Mouse (Mus musculus) adipose tissue, adult 10 weeks (tissue): Measurements from ENCODE around the gene Olfr535. TPM values are rescaled to one million over a fixed set of nuclear protein-coding genes. Genes with fewer than 3 reads are reported as not detected.

Experiments used
- polyA plus RNA-seq: library from polyadenylated mRNA; stranded (reverse); fragments of 350-450 nt; fragmentation: Illumina TruSeq; extraction: RNeasy Lipid Tissue Mini Kit (QIAGEN cat#74804); gene quantifications from one replicate; pipeline ENCODE4 v1.2.3, GENCODE M21; 2014; ENCODE audit warnings: low read depth, low replicate concordance

Gene Olfr535
- polyA plus RNA-seq, result not detected

DNA sequence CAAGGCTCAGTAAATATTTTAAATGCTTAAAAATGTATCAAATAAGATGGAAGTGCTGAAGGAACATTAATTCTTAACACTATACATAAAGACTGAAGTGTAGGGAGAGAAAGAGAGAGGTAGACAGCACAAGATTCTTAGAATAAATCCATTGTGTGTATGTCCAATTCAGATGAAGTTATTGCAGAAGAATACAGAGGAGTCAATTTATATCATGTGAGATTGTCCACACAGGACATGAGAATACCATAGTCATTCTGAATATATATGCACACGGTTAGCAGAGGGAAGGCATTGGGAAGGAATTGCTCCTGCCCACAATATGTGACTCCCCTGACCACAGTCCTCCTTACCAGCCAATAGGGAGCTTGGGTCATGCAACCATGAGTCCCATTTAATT, at the start of gene Olfr535:
Gene Olfr535, plus strand, starts transcription at position 301 of the 400 bp plus-strand sequence.

DNA sequence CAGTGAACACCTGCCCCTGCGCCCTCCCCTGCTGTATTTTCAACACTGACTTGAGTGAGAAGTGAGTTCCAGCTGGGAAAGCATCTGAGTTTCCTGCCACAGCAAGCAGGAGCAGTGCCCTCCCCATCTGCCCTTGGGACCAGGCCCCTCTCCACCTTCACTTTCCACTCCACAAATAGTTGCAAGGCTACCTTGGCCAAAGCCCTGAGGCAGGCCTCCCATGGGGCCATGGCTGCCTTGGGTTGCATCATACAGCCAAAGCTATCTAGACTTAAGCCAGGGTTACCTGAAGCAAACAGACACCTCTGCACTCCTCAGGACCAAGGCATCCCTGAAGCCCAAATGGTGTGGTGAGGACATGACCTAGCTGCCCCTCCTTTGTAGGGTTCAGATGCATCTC, 20.9 kb upstream of the Olfr535 start, which contains the start of gene Olfr533:
Gene Olfr533, plus strand, starts transcription at position 301 of the 400 bp plus-strand sequence.

DNA sequence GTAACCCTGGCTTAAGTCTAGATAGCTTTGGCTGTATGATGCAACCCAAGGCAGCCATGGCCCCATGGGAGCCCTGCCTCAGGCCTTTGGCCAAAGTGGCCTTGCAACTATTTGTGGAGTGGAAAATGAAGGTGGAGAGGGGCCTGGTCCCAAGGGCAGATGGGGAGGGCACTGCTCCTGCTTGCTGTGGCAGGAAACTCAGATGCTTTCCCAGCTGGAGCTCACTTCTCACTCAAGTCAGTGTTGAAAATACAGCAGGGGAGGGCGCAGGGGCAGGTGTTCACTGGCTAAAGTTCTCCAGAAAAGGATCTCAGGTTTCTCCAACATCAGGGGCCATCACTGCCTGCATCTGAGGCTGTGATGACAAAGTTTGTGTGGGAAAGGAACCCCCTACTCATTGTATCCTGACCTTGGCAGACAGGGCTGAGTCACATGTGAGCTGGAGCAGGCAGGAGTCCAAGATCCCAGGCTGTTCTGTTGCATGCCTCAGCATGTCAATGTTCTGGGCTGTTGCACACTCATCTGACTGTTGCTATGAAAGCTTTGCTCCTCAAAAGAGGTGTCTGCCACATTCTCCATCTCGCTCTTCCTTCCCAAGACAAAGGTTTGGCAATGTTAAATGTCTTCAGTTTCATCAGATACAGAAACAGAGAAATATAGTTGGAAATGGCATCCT, 23.5 kb downstream of the Olfr535 start, which contains the start of gene Olfr536:
Gene Olfr536, minus strand, starts transcription at position 51 of the 676 bp plus-strand sequence.

Other genes starting within 250 kb of the Olfr535 start
- gene 5830411N06Rik, start 236.9 kb upstream of the Olfr535 start, polyA plus RNA-seq, result not detected
- not detected for gene Olfr525, start 163.4 kb upstream of the Olfr535 start, polyA plus RNA-seq
- gene Olfr527, start 150.2 kb upstream of the Olfr535 start, polyA plus RNA-seq, result not detected
- not detected for gene Olfr60, start 122.5 kb upstream of the Olfr535 start, polyA plus RNA-seq
- gene Olfr530, start 107.9 kb upstream of the Olfr535 start, polyA plus RNA-seq, result not detected
- not detected for gene Olfr531, start 81.3 kb upstream of the Olfr535 start, polyA plus RNA-seq
- gene Olfr532, start 62.6 kb upstream of the Olfr535 start, polyA plus RNA-seq, result not detected
- not detected for gene Olfr533, start 20.8 kb upstream of the Olfr535 start, polyA plus RNA-seq
- 0.07 TPM for gene Olfr536, start 23.2 kb downstream of the Olfr535 start, polyA plus RNA-seq
- not detected for gene Olfr538, start 83.7 kb downstream of the Olfr535 start, polyA plus RNA-seq
- not detected for gene Olfr46, start 117.1 kb downstream of the Olfr535 start, polyA plus RNA-seq
- not detected for gene Olfr61, start 144.8 kb downstream of the Olfr535 start, polyA plus RNA-seq
- gene Olfr53, start 162.2 kb downstream of the Olfr535 start, polyA plus RNA-seq, result not detected
- gene Olfr539, start 175.7 kb downstream of the Olfr535 start, polyA plus RNA-seq, result not detected
- gene Olfr45, start 197.7 kb downstream of the Olfr535 start, polyA plus RNA-seq, result not detected
- not detected for gene Olfr541, start 213.1 kb downstream of the Olfr535 start, polyA plus RNA-seq